Mouse (Mus musculus) forebrain, embryonic 14.5 days (tissue): ENCODE measurements around the gene Zfr2. TPM values are rescaled to one million over a fixed set of nuclear protein-coding genes. Genes with fewer than 3 reads are reported as not detected.

Source experiments
- ATAC-seq: fragments of 200-750 bp; cut with Nextera tagmentation; 2 replicates; pipeline ENCODE4 v1.8.0; 2017; ENCODE audit warnings: mild to moderate bottlenecking, moderate library complexity
- DNase-seq: peaks from one replicate; pipeline ENCODE4 v3.0.0-alpha.2; 2015; ENCODE audit warnings: low spot score
- H3K27ac ChIP-seq: fragments of 300-500 bp; sonication (generic); 2 replicates; pipeline ENCODE4 v1.5.1; 2014; ENCODE audit warnings: low read depth, mild to moderate bottlenecking, control low read depth, low read length, moderate library complexity
- H3K27me3 ChIP-seq: fragments of 300-500 bp; sonication (generic); replicated peaks from 2 replicates; pipeline ENCODE4 v1.6.1; 2014; ENCODE audit warnings: low read length, control low read depth, mixed read lengths; ENCODE audit not compliant: control insufficient read depth, insufficient read depth
- H3K36me3 ChIP-seq: fragments of 300-500 bp; sonication (generic); 2 replicates; pipeline ENCODE4 v1.6.1; 2014; ENCODE audit warnings: low read length, control low read depth; ENCODE audit not compliant: control insufficient read depth, insufficient read depth
- H3K4me1 ChIP-seq: fragments of 300-500 bp; sonication (generic); 2 replicates; pipeline ENCODE4 v1.6.1; 2014; ENCODE audit warnings: antibody characterized with exemption, low read length, control low read depth; ENCODE audit not compliant: control insufficient read depth, insufficient read depth
- H3K4me2 ChIP-seq: fragments of 300-500 bp; sonication (generic); 2 replicates; pipeline ENCODE4 v1.6.1; 2014; ENCODE audit warnings: mild to moderate bottlenecking, control low read depth, low read length
- H3K4me3 ChIP-seq: fragments of 300-500 bp; sonication (generic); 2 replicates; pipeline ENCODE4 v1.5.1; 2014; ENCODE audit warnings: low read depth, low read length, control low read depth
- H3K9ac ChIP-seq: fragments of 300-500 bp; sonication (generic); 2 replicates; pipeline ENCODE4 v1.6.1; 2014; ENCODE audit warnings: mild to moderate bottlenecking, low read length, control low read depth, moderate library complexity
- H3K9me3 ChIP-seq: fragments of 300-500 bp; sonication (generic); replicated peaks from 2 replicates; pipeline ENCODE4 v1.6.1; 2016; ENCODE audit warnings: low read length, control low read depth, mixed read lengths; ENCODE audit not compliant: control insufficient read depth
- WGBS: fragments of 180-500 bp; shearing (Covaris S2); extraction: QIAGEN DNeasy Blood & Tissue Kit; methylation state at CpG from one replicate; pipeline ENCODE4 v1.1.7; 2014; 5-methylcytosine and 5-hydroxymethylcytosine counted together
- polyA plus RNA-seq: library from polyadenylated mRNA; unstranded; fragments of >200 nt; fragmentation: Nextera tagmentation; extraction: Ambion mirVana; gene quantifications from 2 replicates; pipeline ENCODE4 v1.2.1, GENCODE M21; 2014

Gene Zfr2
- polyA plus RNA-seq, 1 experiment from 2014 or later = 7.5 TPM

DNA sequence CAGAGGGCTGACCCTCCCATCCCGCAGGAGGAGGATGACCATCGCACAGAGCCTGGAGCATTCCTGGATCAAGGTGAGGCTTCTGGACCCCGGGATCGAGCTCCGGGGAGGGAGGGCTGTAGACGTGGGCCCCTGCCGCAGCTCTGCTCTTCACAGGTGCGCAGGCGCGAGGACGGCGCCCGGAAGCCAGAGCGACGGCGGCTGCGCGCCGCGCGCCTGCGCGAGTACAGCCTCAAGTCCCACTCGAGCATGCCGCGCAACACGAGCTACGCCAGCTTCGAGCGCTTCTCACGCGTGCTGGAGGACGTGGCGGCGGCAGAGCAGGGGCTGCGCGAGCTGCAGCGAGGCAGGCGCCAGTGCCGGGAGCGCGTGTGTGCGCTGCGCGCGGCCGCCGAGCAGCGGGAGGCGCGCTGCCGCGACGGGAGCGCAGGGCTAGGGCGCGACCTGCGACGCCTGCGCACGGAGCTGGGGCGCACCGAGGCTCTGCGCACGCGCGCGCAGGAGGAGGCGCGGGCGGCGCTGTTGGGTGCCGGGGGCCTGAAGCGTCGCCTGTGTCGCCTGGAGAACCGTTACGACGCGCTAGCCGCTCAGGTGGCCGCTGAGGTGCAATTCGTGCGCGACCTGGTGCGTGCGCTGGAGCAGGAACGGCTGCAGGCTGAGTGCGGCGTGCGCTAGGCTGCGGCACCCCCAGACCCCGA is 40.5 kb upstream of the Zfr2 start:
- WGBS = 2% methylated on average over 87 of the region's 93 CpGs
- ATAC-seq (peak; percentile 92), DNase-seq (peak; percentile 94)
- H3K4me2 ChIP-seq = peak overlapping the region; percentile 95
- H3K27me3 ChIP-seq = peaks cover 32% of the 10 kb centered on the region
- H3K4me1 ChIP-seq = peaks cover 9% of the 10 kb centered on the region
- H3K9ac ChIP-seq = peak overlapping the region; percentile 76
- peaks cover 20% of the 10 kb centered on the region for H3K36me3 ChIP-seq
- peak overlapping the region; percentile 56 for H3K4me3 ChIP-seq
- no peaks in the 10 kb centered on the region for H3K9me3 ChIP-seq
- H3K27ac ChIP-seq = peak overlapping the region; percentile 94

DNA sequence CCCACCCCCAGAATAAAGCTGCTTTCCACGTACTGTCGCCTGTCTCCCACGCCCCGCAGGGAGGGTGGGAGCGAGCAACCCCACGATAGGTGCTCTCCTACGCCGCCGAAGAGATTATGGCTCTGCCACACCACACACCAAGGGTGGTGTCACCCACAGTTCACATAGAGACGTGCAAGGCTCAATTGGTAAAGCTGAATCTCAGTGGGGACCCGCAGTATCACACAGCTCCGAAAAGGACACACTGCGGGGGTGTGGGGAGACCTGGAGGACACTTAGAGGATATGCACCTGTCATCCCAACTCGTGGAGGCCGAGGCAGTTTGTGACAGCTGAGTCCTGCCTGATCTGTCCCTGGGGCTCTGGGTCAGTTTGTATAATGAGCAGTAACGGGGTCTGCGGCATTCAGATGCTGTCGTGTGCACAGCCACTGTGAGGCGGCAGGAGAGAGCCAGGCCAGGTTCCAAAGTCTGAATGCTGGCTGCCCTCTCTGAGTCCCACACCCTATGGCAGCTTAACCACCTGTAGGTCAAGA is 39.9 kb upstream of the Zfr2 start:
- 2% methylated on average over 19 of the region's 19 CpGs for WGBS
- peak; percentile 42 for DNase-seq
- peak overlapping the region; percentile 76 for H3K9ac ChIP-seq
- H3K4me3 ChIP-seq = peak overlapping the region; percentile 56
- peaks cover 9% of the 10 kb centered on the region for H3K4me1 ChIP-seq
- H3K27ac ChIP-seq = peak overlapping the region; percentile 94
- H3K9me3 ChIP-seq = no peaks in the 10 kb centered on the region
- peak overlapping the region; percentile 95 for H3K4me2 ChIP-seq
- no peak; the same call in 1 of the 2 replicates for ATAC-seq
- peaks cover 20% of the 10 kb centered on the region for H3K36me3 ChIP-seq
- H3K27me3 ChIP-seq = peaks cover 32% of the 10 kb centered on the region

DNA sequence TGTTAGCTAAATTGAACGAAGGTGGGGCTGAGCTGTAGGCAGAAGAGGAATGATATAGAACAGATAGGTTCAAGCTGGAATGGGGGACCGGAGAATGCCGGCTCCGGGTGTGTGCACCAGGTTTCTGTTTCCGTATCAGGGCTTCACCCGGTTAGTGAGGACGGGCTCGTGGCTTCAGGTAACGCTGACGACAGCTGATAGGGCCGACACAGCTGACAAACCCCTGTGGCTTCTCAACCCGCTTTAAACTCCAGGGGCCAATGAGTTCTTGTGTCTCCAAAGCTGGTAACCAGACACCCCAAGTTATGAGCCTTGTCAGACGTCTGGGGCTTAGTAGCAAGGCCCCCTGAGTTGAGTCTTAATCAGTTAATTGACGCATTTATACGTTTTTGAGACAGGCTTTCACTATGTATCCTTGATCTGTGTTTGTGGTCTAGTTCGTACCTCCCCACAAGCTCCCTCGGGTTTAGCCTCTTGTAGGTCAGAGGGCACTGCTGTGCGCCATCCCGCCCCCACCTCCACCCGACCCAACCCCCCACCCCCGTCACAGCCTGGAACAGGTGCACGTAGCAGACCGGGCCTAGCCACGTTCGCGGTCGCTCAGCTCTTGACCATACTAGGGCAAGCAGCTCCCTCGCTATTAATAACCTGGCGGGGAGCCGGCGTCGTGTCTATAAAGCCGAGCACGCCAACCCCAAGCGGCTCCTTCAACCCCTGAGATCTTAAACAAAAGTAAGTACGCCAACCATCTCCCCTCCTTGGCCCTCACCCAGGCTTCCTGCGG is 38.8 kb upstream of the Zfr2 start:
- Histone ChIP-seq H3K27me3 (peaks cover 32% of the 10 kb centered on the region), H3K36me3 (peaks cover 20% of the 10 kb centered on the region), H3K4me1 (peaks cover 9% of the 10 kb centered on the region), H3K4me2 (no peak overlapping the region), H3K27ac (no peak overlapping the region), H3K9ac (no peak overlapping the region), H3K9me3 (no peaks in the 10 kb centered on the region), H3K4me3 (no peak overlapping the region)
- ATAC-seq (no peak), DNase-seq (no peak)
- WGBS = 14% methylated on average over 37 of the region's 37 CpGs

DNA sequence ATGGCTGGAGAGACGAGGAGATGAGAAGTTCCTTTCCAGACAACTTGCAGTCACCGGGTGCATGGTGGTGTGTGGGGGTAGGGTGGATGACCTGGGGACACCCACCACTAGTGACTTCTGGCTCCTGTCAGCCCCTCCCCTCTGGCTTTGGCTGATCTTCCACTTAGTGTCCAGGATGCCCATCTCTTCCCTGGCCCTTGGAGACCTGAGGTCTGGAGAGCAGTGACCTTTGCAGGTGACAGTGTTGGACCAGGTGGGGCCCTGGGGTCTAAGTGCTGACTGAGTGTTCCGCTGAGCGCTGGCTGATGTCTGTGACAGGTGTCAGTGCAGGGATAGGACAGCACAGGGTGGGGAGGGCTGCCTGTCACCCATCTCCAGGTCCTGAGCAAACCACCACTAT is 37.7 kb upstream of the Zfr2 start:
- H3K36me3 ChIP-seq = peaks cover 12% of the 10 kb centered on the region
- no peaks in the 10 kb centered on the region for H3K9me3 ChIP-seq
- H3K4me3 ChIP-seq = no peak overlapping the region
- no peak for ATAC-seq
- 73% methylated on average over 4 of the region's 4 CpGs for WGBS
- H3K4me1 ChIP-seq = peaks cover 9% of the 10 kb centered on the region
- H3K4me2 ChIP-seq = no peak overlapping the region
- no peak for DNase-seq
- peaks cover 32% of the 10 kb centered on the region for H3K27me3 ChIP-seq
- H3K27ac ChIP-seq = no peak overlapping the region
- no peak overlapping the region for H3K9ac ChIP-seq

DNA sequence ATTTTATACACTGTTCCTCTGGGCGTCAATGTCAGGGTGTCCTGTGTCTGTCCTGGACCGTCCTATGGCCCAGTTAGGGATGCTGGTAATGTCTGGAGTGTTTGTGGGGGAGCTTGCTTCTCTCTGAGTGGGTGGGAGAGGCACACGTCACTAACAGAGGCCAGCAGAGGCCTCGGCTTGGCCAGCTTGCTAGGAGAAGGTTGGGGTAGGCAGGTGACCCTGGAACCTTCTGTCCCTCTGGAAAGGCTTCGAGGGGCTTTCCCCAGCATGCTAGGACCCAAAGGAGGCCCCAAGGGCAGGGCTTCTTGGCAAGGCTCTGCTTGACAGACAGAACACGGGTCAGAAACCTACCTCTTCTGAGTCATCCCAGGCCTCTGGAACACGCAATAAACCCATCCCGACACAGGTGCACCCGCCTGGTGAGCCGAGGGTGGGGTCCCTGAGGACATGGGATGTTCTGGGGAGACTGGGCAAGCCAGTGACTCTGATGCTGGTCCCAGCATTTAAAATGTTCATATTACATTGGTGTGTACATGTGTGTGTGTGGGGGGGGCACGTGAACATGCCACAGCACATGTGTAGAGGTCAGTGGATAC is 36.4 kb upstream of the Zfr2 start:
- whole genome bisulfite sequencing = 67% methylated on average over 11 of the region's 11 CpGs
- ATAC-seq (no peak), DNase-seq (no peak)
- Histone ChIP-seq H3K9me3 (no peaks in the 10 kb centered on the region), H3K27me3 (peaks cover 32% of the 10 kb centered on the region), H3K9ac (no peak overlapping the region), H3K4me2 (no peak overlapping the region), H3K27ac (no peak overlapping the region), H3K36me3 (no peaks in the 10 kb centered on the region), H3K4me1 (peaks cover 9% of the 10 kb centered on the region), H3K4me3 (no peak overlapping the region)

DNA sequence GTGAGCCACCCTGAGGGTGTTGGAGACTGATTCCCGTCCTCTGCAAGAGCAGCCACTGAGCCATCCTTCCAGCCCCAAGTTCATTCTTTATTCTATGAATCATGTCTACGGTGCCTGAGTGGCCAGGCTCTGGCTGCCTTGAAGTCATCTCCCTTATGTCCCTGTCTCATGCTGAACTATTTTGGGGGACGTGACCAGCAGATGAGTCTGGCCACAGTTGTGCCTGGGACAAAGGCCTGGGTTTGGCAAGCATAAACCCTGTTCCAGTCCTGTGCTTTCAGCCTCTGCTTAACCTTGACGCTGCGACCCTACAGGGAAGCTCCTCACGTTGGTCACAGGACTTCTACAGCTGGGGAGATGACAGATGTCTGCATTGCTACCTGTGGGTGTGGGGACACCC is 35.6 kb upstream of the Zfr2 start:
- 58% methylated on average over 6 of the region's 6 CpGs for WGBS
- H3K27me3 ChIP-seq = peaks cover 32% of the 10 kb centered on the region
- H3K4me3 ChIP-seq = no peak overlapping the region
- no peaks in the 10 kb centered on the region for H3K36me3 ChIP-seq
- H3K9me3 ChIP-seq = no peaks in the 10 kb centered on the region
- H3K9ac ChIP-seq = no peak overlapping the region
- peaks cover 5% of the 10 kb centered on the region; the same call in 1 of the 2 replicates for H3K4me1 ChIP-seq
- DNase-seq = no peak
- H3K27ac ChIP-seq = no peak overlapping the region
- no peak for ATAC-seq
- H3K4me2 ChIP-seq = no peak overlapping the region

DNA sequence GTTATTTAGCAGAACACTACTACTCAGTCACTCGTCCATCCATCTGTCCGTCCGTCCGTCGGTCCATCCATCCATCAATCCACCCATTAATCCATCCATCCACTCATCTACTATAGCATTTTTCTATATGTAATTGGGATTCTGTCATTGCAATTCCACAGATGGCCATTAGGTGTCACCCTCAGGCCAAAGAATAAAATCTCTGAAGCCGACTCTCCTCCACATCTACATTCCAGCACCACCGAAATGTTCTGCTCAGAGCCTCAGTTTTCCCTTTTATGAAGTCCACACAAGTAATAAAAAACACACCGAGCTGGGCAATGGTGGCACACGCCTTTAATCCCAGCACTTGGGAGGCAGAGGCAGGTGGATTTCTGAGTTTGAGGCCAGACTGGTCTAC is 34.7 kb upstream of the Zfr2 start:
- Histone ChIP-seq H3K36me3 (no peaks in the 10 kb centered on the region), H3K27ac (no peak overlapping the region), H3K4me3 (no peak overlapping the region), H3K4me2 (no peak overlapping the region), H3K4me1 (peaks cover under 1% of the 10 kb centered on the region; the same call in 1 of the 2 replicates), H3K27me3 (peaks cover 32% of the 10 kb centered on the region), H3K9me3 (no peaks in the 10 kb centered on the region), H3K9ac (no peak overlapping the region)
- WGBS = 3% methylated on average over 9 of the region's 9 CpGs
- ATAC-seq (no peak), DNase-seq (peak; percentile 87)

DNA sequence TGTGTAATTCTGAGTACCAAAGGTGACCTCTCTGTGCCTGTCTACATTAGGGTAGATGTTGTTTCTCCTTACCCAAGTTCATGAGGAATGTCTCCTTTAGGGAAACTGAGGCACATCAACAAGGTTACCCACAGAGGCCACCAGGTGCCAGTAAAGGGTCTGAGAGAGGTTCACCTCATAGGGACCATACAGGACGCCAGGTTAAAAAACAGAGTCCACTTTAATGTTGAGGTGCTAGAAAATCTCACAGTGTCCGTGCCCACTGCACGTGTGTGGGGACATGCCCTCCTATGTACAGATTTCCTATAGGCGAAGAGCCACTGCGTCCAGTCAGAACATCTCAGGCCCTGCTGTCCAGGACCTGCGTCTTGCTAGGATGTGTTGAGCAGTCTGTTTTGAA is 34.0 kb upstream of the Zfr2 start:
- Histone ChIP-seq H3K4me2 (no peak overlapping the region), H3K9ac (no peak overlapping the region; the same call in 1 of the 2 replicates), H3K9me3 (no peaks in the 10 kb centered on the region), H3K4me1 (no peaks in the 10 kb centered on the region), H3K27me3 (peaks cover 30% of the 10 kb centered on the region), H3K4me3 (no peak overlapping the region), H3K36me3 (no peaks in the 10 kb centered on the region), H3K27ac (no peak overlapping the region)
- DNase-seq (no peak), ATAC-seq (no peak)
- WGBS = 85% methylated on average over 6 of the region's 6 CpGs
